13 mouse cellular contexts compared by ENCODE assay signal in the genomic region with DNA sequence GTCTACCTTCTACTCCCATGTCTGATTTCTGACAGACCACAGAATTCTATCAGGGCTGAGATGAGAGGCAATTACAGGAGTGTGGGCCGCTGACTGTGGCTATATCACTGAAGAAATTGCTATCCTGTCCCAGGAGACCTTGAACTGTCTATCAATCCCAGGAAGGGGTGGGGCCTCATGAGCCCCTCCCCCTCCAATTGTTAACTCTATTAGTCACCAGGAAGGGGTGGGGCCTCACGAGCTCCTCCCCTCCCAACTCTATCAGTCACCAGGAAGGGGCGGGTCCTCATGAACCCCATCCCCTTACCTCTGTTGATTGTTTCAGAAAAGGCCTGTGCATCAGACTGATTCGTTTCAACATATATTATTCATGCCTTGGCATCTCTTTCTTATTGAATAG. TPM values are rescaled to one million over a fixed set of nuclear protein-coding genes. Genes with fewer than 3 reads are reported as not detected.
A peak's percentile ranks its signal among the peaks of the same experiment; 100 is the strongest.
DNase-seq lines count a peak whose midpoint lies in the region; ATAC-seq and TF ChIP-seq lines count a peak whose summit lies in the region.
"Had no signal": no experiment of that assay in that cellular context is flagged by ENCODE, and none has a peak within 500 bp of the region (broad histone marks: within the 10 kb centered on the region; RNA-seq: fewer than 3 reads in every experiment).

No protein-coding gene starts in this region.

- 77% methylated on average over 4 of the region's 4 CpGs for WGBS in lung, embryonic 14.5 days

- no peak for ATAC-seq in lung, embryonic 14.5 days (ENCODE audit: insufficient read depth)

- H3K79me2 ChIP-seq in CH12.LX (replicated peaks; ENCODE audit: control insufficient read depth, extremely low read depth, insufficient read depth, poor library complexity, severe bottlenecking) = no peaks in the 10 kb centered on the region

- DNase-seq in lung, embryonic 14.5 days = peak; percentile 4
- DNase-seq in lung, adult 18-20 months = no peak
- DNase-seq in CH12.LX (ENCODE audit: extremely low read depth) (peak; percentile 66), ZHBTc4 (ENCODE audit: low read depth, low spot score) (peak; percentile 87), adipocyte (ENCODE audit: low spot score) (no peak)
- peak; percentile 63 for DNase-seq in naive thymus-derived CD4-positive, alpha-beta T cell, adult 2 months (ENCODE audit: low read depth)
- no peak for DNase-seq in testis, postnatal 14 days (ENCODE audit: low spot score)
- DNase-seq in urinary bladder, adult 2 months (ENCODE audit: low spot score) = no peak
- DNase-seq: cerebellum, postnatal 14 days; gastrocnemius, postnatal 25 days; heart, postnatal 4 days had no signal

- in situ Hi-C loops in CH12.LX (cut with MboI; ENCODE audit: low pct_ligation_motif_present, low pct_unique_long_range_greater_than_20kb, low sequenced_read_pairs) = loop anchor here (10.0 to 25.0 kb wide), 3 partner anchors 87 to 337 kb away; partner anchors contain the start of genes Alkbh7, Clpp, Dennd1c and Gpr108

- H3K4me3 ChIP-seq in lung, embryonic 14.5 days (ENCODE audit: low read depth, low read length) = no peak overlapping the region
- no peak overlapping the region for H3K4me3 ChIP-seq in CH12.LX (replicated peaks in 1 of 3; ENCODE audit: low read depth in 2 of 3, low read length in 2 of 3, poor library complexity in 1 of 3)
- H3K4me3 ChIP-seq: embryonic facial prominence, embryonic 12.5 days had no signal

- TF ChIP-seq RAD21 in CH12.LX (IDR thresholded peaks at IDR 0.05; ENCODE audit: low read depth, low read length) = no peak

- TF ChIP-seq POLR2A in CH12.LX (IDR thresholded peaks at IDR 0.05; ENCODE audit: low read depth, low read length) = no peak

- H3K4me2 ChIP-seq in lung, embryonic 14.5 days = no peak overlapping the region
- H3K4me2 ChIP-seq in CH12.LX (ENCODE audit: insufficient read depth, low read depth, poor library complexity, severe bottlenecking) = no peak overlapping the region
- H3K4me2 ChIP-seq: embryonic facial prominence, embryonic 12.5 days; heart, embryonic 11.5 days had no signal

- H3K27me3 ChIP-seq in lung, embryonic 14.5 days (ENCODE audit: insufficient read depth, low read length) = no peaks in the 10 kb centered on the region
- no peaks in the 10 kb centered on the region for H3K27me3 ChIP-seq in CH12.LX (replicated peaks)
- H3K27me3 ChIP-seq: embryonic facial prominence, embryonic 12.5 days had no signal

- no peaks in the 10 kb centered on the region for H3K4me1 ChIP-seq in lung, embryonic 14.5 days (ENCODE audit: insufficient read depth)
- peaks cover 0 to 15% of the 10 kb centered on the region in 2 experiments; a peak in 1 of 4 replicates for H3K4me1 ChIP-seq in CH12.LX (ENCODE audit: control insufficient read depth in 1 of 2, insufficient read depth in 2 of 2)
- H3K4me1 ChIP-seq: embryonic facial prominence, embryonic 12.5 days had no signal

- no peak overlapping the region for H3K9ac ChIP-seq in lung, embryonic 14.5 days
- no peak overlapping the region for H3K9ac ChIP-seq in CH12.LX (ENCODE audit: insufficient read depth, low read depth)
- H3K9ac ChIP-seq: embryonic facial prominence, embryonic 12.5 days had no signal

- H3K9me3 ChIP-seq in lung, embryonic 14.5 days (ENCODE audit: low read depth, low read length) = no peaks in the 10 kb centered on the region
- no peaks in the 10 kb centered on the region for H3K9me3 ChIP-seq in CH12.LX (replicated peaks; ENCODE audit: low read length)
- H3K9me3 ChIP-seq: embryonic facial prominence, embryonic 12.5 days had no signal

- TF ChIP-seq EP300 in CH12.LX (IDR thresholded peaks at IDR 0.05; ENCODE audit: low read length) = no peak

- no peaks in the 10 kb centered on the region for H3K36me3 ChIP-seq in lung, embryonic 14.5 days (ENCODE audit: insufficient read depth)
- H3K36me3 ChIP-seq in CH12.LX (replicated peaks in 1 of 2; ENCODE audit: control insufficient read depth in 1 of 2, insufficient read depth in 1 of 2, low read length in 1 of 2) = peaks cover 20 to 31% of the 10 kb centered on the region in 2 experiments
- H3K36me3 ChIP-seq: embryonic facial prominence, embryonic 12.5 days had no signal

- TF ChIP-seq CTCF in lung, embryonic 14.5 days (IDR thresholded peaks at IDR 0.05; ENCODE audit: low read depth) = no peak
- TF ChIP-seq CTCF in CH12.LX (conservative IDR thresholded peaks at IDR 0.05 in 1 of 2, IDR thresholded peaks at IDR 0.05 in 1 of 2; ENCODE audit: low read depth in 2 of 2, low read length in 2 of 2) = no peak

- H3K27ac ChIP-seq in lung, embryonic 14.5 days (ENCODE audit: low read depth) = no peak overlapping the region
- no peak overlapping the region for H3K27ac ChIP-seq in CH12.LX (ENCODE audit: insufficient read depth, low read depth)
- H3K27ac ChIP-seq: embryonic facial prominence, embryonic 12.5 days had no signal

- dilution Hi-C loops in CH12.LX (cut with MboI; ENCODE audit: extremely low pct_ligation_motif_present, extremely low pct_unique_long_range_greater_than_20kb, low sequenced_read_pairs) = no loop called here

TF ChIP-seq in CH12.LX, 34 proteins besides CTCF, POLR2A, EP300 and RAD21:
- no peak for TF ChIP-seq JUND (conservative IDR thresholded peaks at IDR 0.05; ENCODE audit: low read depth, low read length)
- TF ChIP-seq CHD1 (IDR thresholded peaks at IDR 0.05; ENCODE audit: low read depth, low read length) = no peak
- TF ChIP-seq ZNF384 (IDR thresholded peaks at IDR 0.05; ENCODE audit: low read depth, low read length) = no peak
- no peak for TF ChIP-seq MAZ (IDR thresholded peaks at IDR 0.05; ENCODE audit: low read depth, low read length)
- no peak for TF ChIP-seq SIN3A (IDR thresholded peaks at IDR 0.05; ENCODE audit: low read length)
- TF ChIP-seq TCF12 (IDR thresholded peaks at IDR 0.05; ENCODE audit: low read depth, low read length) = no peak
- TF ChIP-seq GABPA (IDR thresholded peaks at IDR 0.05; ENCODE audit: insufficient replicate concordance, low read depth, low read length) = no peak
- TF ChIP-seq MXI1 (IDR thresholded peaks at IDR 0.05; ENCODE audit: low read depth, low read length) = no peak
- no peak for TF ChIP-seq JUN (IDR thresholded peaks at IDR 0.05; ENCODE audit: insufficient read depth, low read depth, low read length)
- TF ChIP-seq POLR2AphosphoS2 (IDR thresholded peaks at IDR 0.05; ENCODE audit: low read depth, low read length) = no peak

RNA-seq across cellular contexts. Expression of gene Adgre1, which starts 26.2 kb away (rescaled TPM):
- polyA plus RNA-seq in lung, embryonic 14.5 days (2014; fragmentation: Nextera tagmentation; extraction: Ambion mirVana) = 5.6 and 6.2 TPM in 2 replicates
- total RNA-seq in CH12.LX (2012; rRNA removed) = 21.7 and 33.6 TPM in 2 replicates
- total RNA-seq in CH12.LX (2014; rRNA removed) = 9.4 and 10.3 TPM in 2 replicates
- 1.8 and 2.8 TPM in 2 replicates for polyA plus RNA-seq in CH12.LX (2012; ENCODE audit: insufficient read length, low read depth)
- polyA plus RNA-seq in urinary bladder, adult 2 months (2012; rRNA removed) = 15.9 and 18.6 TPM in 2 replicates

RNA-seq across cellular contexts. Expression of gene Vav1, which starts 53.3 kb away (rescaled TPM):
- 2.7 TPM in 2 replicates for polyA plus RNA-seq in lung, embryonic 14.5 days (2014; fragmentation: Nextera tagmentation; extraction: Ambion mirVana)
- 84.3 and 108 TPM in 2 replicates for total RNA-seq in CH12.LX (2012; rRNA removed)
- total RNA-seq in CH12.LX (2014; rRNA removed) = 60.3 and 66.7 TPM in 2 replicates
- 90.9 and 99.8 TPM in 2 replicates for polyA plus RNA-seq in CH12.LX (2012; ENCODE audit: insufficient read length, low read depth)
- polyA plus RNA-seq in urinary bladder, adult 2 months (2012; rRNA removed) = 3.5 and 3.9 TPM in 2 replicates

Comparison
In these comparisons a context has a peak if more than half of its experiments do, and no peak if none do; other contexts are left out.
1. DNase-seq: peak in lung, embryonic 14.5 days (single experiment), CH12.LX (single experiment), ZHBTc4 (single experiment) and naive thymus-derived CD4-positive, alpha-beta T cell, adult 2 months (single experiment); none in lung, adult 18-20 months (0 of 2), testis, postnatal 14 days (single experiment), urinary bladder, adult 2 months (single experiment) and adipocyte (single experiment).
2. RNA of gene Vav1, which starts 53.3 kb away (polyA plus RNA-seq): 90.9 to 99.8 TPM in CH12.LX; 3.5 to 3.9 TPM in urinary bladder, adult 2 months and 2.7 TPM in lung, embryonic 14.5 days; every median in the first group is over 10 times any median in the second.